Mouse (Mus musculus) heart, adult 9 months (tissue): ENCODE measurements around the gene Nr2c1.

Source experiments
- DNase-seq, 2 experiments: peaks; one replicate each; pipeline ENCODE4 v3.0.0; 2022; ENCODE audit warnings: low spot score in 2 of 2

Gene Nr2c1

DNA sequence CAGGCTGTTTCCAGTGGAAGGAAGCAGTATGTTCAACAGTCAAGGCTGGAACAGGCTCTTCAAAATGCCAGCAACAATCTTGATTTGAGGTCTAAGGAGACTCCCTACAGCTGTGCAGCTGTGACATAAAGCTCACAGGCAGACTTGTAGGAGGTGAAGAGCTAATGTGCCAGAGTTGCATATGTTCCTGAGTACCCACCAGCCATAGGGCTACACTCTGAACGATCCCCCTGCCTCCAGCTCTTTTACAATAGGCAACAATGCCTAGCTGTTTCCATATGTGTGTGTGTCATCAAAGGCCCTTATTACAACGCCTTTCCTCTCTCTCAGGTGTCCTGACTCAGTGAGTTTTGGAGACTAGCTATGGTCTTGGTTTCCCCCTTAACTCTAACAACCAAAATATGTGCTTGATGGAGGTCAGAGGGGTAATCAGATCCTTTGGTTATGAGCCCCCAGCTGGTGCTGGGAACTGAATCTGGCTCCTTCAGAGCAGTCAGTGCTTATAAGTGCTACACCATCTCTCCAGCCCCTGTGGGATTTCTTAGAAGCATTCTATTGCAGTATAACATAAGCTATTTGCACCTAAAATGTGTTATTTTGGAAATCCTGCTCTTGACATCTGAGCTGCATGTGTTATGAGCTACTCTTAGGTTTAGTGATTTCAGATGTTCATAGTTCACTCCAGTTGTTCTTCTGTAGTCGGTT, 7.4 kb upstream of the Nr2c1 start:
- DNase-seq = no peak

DNA sequence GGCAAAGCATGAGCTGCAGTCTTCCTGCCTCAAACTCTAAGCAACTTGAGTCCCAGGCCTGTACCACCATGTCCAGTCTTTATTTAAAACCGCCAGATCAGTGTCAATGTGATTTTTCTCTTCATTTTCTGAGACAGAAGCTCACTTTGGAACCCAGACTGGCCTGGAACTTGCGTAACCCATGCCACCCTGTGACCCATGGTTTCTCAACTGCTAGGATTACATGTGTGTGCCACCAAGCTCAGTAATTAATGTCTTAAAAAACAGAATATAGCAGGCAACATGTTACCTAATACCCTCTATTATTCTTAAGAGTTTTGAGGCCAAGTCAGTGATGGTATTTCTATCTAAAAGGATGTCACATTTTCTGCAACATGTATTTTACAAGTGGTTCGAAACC, 5.4 kb upstream of the Nr2c1 start:
- no peak for DNase-seq

DNA sequence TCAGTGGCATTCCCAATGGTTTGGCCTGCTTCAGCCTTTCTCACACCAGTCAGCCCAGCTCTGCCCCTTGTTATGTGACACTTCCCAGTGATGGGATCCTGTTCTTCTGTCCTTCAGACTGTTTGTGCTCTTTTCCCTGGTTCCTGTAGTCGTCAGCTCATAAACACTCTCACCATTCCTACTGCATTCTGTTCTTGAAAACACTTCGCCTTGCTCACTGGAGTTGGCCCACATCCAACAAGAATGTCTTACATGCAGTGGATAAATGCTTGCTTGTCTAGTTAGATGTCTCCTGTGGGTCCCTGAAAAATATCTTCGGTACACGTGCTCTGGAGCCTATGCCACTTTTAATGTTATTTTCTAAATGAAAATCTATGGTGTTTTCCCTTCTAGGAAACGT, 3.2 kb upstream of the Nr2c1 start:
- DNase-seq = no peak

DNA sequence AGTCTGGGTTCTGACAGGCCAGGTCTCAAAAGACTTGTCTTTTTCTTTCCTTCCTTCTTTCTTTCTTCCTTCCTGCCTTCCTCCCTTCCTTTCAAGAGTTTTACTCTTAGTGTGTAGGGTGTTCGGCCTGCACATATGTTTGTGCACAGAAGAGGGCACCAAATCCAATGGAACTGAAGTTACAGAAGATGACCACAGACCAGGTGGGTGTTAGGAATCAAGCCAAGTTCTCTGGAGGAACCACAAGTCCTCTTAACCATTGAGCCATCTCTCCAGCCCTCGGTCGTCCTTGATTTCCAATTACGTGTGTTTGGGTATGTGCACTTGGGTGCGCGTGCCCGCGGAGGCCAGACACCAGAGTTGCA, 450 bp upstream of the Nr2c1 start:
- DNase-seq = no peak

DNA sequence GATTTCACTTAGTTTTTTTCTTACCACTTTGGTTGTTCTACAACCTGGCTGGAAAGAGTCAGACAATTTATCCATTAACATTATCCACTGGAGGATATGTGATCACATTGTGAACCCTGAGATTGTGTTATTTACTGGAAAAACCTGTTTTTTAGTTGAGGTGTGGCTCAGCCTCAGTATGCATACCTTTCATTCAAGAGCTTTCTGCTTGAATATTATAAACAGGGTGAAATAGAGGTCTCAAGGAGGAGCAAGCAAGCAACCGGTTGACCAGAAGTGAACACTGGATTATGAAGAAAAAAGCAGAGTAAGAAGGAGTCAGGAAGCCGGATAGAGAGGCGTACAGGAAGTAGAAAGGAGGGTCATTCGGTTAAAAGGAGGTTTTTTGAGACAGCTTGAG, 3.7 kb downstream of the Nr2c1 start:
- no peak for DNase-seq

DNA sequence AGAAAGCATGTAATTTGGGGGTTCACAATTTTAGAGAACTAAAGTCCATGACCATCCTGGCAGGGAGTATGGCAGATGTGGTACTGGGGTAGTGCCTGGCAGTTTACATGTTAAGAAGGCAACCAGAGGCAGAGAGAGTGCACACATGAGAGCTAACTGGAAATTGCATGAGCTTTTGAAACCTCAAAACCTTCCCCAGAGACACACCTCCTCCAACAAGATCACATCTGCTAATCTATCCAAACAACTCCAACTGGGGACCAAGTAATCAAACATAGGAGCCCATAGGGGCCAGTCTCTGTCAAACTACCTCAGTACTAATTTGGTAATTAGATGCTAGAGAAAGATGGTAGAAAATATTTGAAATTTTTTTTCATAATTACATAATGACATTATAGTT, 6.0 kb downstream of the Nr2c1 start:
- no peak for DNase-seq

DNA sequence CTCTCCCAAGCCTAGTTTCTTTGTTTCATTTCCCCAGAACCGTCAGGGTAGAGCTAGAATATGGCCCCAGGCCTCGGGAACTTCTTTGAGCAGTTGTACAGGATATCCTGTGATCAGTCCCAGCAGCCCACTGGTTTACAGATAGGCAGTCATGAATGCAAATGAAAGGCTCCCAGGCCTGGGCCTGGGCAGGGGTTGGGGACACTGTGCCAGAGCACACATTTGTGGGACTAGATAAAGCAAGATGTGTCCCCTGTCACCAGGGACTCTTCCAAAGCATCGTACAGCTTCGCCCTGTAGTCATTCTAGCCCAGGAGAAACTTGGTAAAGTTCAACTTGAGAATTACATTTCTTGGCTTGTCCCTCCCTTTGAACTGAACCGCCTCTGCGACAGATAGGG, 11.1 kb downstream of the Nr2c1 start:
- no peak for DNase-seq

DNA sequence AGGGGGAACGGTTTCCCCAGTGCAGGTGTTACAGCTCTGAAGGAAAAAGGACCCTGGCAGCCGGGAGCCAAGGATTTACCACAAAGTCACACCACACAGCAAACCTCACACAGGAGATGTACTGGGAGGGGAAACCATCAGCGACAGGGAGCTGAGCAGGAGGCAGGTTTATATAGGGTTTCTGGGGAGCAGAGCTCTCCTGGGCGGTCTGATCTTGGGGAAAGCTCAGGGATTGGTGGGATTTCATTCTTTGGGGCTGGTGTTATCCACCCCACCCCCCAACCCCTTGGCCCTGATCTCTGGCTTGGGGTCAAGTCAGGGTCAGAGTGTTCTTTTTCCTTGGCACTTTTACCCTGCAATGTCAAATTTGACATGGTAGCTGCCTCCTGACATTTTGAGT, 11.6 kb downstream of the Nr2c1 start:
- no peak for DNase-seq

DNA sequence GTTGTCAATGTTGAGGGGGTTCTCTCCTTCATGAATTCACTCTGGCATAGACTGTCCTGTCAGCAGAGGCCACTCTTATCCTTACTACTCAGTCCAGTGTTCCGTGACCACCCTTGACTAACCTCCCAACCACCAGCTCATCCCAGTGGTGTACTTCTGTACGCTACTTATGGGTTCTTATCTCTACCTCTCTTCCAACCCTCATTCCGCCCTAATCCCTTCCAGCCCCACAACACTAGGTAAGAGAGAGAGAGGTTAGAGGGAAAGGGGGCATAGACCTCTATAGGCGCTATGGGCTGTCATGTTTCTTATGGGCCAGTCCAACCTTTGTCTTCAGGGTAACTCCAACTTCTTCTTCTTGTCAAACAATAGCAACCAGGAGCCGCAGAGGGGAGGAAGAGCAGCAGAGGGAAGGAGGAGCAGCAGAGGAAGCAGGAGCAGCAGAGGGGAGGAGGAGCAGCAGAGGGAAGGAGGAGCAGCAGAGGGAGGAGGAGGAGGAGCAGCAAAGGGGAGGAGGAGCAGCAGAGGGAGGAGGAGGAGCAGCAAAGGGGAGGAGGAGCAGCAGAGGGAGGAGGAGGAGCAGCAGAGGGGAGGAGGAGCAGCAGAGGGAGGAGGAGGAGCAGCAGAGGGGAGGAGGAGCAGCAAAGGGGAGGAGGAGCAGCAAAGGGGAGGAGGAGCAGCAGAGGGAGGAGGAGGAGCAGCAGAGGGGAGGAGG, 13.4 kb downstream of the Nr2c1 start:
- no peak for DNase-seq

DNA sequence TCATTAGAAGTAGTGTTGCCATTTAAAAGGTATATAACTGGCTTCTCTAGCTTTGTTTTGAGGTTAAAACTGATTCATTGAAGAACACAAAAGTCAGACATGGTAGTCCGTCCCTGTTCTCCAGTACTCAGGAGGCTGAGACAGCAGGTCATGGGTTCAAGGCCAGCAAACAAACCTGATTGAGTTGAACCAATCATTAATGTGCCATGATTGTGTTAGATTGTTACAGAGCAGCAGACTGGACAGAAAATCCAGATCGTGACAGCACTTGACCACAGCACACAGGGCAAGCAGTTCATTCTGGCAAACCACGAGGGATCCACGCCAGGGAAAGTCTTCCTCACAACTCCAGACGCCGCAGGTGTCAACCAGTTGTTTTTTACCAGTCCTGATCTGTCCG, 14.2 kb downstream of the Nr2c1 start:
- DNase-seq = no peak

DNA sequence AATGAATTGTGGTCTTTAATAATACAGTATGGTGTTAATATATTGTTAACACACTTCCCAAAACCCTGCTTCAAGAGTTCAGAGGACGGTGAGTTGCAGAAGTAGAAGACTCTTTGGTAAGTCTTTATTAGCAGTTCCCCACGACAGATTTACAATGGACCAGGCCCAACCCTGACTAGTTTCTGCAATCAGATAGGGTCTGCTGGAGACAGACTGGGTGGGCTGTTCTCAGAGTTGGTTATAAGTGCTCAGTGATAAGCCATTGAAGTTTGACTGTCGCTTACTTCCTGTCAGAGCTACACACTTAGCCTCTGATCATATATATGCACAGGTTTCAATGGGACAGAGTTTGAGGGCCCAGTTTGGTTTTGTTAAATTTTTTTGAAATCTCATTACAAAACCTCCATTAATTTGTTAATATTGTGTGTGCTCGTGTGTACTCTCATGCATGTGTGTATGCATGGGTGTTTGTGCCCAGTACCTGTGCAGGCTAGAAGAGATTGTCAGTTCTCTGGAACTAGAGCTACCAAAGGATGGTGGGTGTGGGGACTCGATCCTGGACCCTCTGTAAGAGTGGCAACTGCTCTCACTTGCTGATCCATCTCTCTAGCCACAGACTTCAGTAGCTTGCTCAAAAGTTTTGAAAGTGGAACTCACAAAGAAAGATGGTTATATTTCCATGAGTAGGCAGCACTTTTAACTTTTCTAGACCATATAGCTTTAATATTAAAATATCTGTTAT, 16.5 kb downstream of the Nr2c1 start:
- DNase-seq = no peak

DNA sequence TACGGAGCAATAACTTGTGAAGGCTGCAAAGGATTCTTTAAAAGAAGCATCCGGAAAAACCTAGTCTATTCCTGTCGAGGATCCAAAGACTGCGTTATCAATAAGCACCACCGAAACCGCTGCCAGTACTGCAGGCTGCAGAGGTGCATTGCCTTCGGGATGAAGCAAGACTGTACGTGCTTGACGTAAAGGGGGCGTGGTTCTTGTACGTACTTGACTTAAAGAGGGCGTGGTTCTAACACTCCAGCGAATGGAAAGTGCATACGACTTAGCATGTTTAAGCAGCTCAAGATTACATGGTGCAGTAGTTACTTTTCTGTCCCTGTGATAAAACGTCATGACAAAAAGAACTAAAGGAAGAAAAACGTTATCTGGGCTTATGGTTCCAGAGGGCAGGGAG, 17.6 kb downstream of the Nr2c1 start:
- no peak for DNase-seq

DNA sequence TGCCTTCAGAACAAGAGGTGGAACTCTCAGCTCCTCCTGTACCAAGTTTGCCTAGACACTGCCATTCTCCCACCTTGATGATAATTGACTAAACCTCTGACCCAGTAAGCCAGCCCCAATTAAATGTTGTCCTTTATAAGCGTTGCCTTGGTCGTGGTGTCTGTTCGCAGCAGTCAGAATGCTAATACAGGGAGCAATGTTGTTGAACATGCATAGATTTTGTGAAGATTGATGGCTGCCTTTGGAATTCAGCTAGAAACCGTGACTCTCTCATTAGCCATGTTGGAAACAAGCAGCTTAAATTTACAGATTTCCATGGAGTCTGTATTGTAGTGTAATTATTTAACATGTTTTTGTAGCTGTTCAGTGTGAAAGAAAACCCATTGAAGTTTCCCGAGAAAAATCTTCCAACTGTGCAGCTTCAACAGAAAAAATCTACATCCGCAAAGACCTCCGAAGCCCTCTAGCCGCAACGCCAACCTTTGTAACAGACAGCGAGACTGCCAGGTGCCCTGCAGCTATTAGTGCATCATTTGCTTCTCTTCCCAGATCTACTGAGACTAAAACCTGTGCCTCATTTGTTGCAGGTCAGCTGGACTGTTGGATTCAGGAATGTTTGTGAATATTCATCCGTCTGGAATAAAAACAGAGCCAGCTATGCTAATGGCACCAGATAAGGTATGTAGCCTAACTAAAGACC, 19.4 kb downstream of the Nr2c1 start:
- no peak for DNase-seq

DNA sequence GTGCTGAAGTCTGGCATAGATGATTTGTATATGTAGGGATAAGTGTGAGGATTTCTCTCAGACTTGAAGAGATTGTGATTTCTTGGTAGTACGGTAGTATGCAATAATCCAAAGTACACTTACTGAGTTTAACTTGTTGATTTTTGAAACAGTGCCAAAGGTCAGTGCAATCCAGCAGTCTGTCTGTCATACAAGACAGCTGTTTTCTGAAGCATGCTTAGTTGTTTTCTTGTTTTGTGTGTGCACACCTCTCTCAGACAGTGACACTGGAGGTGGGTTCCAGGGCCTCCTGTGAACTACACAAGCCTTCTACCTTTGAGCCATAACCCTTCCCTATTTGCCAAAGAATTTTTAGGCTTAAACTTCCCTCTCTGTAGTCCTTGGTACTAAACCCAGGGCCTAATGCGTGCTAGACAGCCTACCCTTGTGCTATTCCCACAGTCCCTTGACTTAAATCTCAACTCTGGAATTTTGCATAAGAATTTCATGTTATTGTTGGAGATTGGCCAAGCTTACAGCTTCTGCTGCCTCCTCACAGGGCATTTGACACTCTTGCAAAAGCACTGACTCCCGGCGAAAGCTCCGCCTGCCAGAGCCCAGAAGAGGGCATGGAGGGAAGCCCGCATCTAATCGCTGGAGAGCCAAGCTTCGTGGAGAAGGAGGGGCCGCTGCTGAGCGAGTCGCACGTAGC, 23.8 kb downstream of the Nr2c1 start:
- no peak for DNase-seq

DNA sequence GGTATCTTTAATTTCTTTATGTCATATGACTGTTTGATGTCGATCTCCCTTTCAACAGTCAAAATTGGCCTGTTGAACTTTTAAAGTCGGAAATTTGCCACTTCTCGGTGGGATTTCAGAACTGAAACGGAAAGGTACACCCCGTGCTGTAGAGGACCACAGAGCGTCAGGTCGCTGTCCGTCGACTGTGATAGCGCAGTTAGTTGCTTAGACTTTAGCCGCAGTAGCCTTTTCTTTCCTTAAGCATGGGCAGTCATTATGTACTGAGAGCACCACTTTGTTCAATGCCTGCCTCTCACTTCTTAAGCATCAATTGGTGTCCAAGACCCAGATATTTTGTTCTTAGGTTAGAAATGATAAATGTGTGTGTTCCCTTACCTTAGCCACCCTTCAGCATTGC, 24.3 kb downstream of the Nr2c1 start:
- DNase-seq = no peak

DNA sequence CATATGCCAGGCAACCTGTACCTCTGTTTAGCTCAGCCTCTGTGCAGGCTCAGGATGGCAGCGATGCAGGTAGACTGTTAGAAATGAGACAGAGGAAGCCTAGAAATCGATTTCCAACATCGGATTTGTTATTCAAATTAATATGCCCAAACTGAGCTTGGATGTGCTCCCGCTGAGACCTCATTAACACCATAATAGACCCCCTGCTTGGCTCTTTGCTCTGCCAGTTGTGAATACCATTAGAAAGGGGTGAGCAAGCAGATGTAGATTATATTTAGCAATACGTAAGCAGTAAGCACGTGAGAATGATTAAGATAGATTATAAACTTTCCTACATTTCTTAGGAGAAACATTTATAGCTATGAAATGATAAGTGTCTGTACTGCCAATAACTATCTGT, 24.9 kb downstream of the Nr2c1 start:
- DNase-seq = no peak

DNA sequence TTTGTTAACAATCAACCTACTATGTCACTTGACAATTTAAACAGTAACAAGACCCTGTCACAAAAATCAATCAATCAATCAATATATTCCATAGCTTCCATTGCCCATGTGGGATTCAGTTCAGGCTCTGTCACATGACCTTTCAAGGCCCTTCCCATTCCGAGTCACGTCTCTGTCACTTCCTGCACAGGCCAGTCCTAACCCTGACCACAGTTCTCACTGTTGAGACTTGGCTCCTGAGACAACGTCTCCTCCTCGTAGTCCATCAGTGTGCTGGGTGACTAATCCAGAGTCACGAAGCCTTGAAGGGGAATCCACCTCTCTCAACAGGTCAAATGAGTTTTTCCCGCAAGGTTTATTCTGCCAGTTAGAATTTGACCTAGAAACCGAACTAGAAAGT, 26.8 kb downstream of the Nr2c1 start:
- DNase-seq = no peak

DNA sequence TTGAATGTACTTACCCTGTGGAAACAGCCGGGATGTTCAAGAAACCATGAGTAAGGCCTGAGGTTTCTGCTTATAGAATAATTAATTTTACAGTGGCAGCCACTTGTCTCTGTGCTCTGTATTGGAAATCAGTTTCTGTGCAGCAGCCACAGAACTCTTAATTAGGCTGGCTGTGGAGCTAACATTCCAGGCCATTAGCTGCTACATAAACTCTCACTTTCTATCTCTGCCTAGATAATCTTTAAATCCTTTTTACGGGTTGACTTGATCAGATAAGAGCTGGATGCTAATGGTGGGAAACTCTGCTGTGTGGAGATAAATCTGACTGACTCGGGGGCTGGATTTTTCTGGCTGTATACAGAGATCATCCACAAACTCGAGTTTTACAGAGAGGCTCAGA, 35.4 kb downstream of the Nr2c1 start:
- no peak for DNase-seq

DNA sequence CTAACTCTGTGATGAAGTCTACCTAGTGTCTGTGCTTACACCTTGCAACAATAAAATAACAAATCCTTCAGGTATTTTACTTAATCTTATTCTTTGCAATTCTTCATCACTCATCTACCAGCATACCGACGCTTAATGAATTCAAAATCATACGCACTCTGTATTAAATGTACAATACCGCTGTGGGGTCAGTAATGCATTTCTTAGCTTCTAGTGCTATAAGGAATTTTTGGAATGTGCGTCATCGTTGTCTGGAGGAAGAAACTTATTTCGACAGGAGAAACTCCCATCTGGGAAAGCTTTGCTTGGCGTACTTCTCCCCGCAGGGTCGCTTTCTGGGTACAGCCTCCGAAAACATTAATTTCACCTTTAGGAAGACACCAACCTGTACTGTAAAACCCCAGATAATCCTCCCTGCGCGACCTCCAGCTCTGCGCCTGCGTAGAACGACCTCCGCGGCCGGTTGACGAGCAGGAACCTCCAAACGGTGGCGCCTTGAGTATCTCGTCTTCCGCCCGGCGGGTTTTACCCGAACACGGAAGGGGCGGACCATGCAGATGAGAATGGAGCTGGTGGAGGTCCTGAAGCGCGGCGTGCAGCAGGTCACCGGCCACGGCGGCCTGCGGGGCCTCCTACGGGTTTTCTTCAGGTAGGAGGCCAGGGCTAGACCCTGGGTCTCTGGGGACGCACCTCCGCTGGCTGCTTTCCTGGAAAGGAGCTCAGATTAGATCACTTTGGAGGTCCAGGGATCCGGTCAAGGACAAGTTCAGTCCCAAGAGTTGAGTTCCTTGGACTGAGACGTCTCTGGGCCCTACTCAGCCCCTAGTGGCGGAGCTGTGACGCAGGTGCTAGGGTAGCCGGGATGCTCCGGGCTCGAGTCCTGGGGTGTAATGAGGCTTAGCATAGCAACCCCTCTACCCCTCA, 50.9 kb downstream of the Nr2c1 start, which contains the start of gene Ndufa12:
Gene Ndufa12 (plus strand): TSS at position 239 of the 924 bp plus-strand sequence.
- peak; percentile 94 to 96 for DNase-seq

DNA sequence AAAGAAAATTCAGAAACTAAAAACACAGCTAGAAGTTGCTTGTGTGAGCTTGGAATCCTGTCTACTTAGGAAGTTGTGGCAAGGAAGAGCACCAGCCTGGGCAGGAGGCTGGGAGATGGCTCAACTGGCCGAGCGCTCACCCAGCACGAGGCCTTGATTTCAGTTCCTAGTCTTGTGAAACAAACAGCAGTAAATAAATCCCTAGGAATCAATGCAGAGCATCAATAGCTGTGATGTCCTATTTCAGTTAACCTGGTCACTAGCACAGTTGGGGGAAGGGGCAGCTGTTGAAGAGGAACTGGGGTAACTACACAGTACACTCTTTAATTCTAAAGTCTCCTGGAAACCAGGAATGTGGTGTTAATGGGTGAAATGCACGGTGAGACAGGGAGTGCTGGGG, 57.1 kb downstream of the Nr2c1 start:
- no peak for DNase-seq
